Mouse (Mus musculus): ENCODE data around the gene Large1. TPM values are rescaled to one million over a fixed set of nuclear protein-coding genes. Genes with fewer than 3 reads are reported as not detected.
"Not testable (repeated sequence)": the region's sequence is repeated elsewhere in the genome, so short reads cannot be mapped to it uniquely, and the experiment has no call there.

The Large1 gene
- total RNA-seq (2021): 10 to 100 TPM; 19.8 to 23.3 TPM
- long read RNA-seq, experiment 1, partial matches to known transcripts: 4 of 7 reads
- long read RNA-seq, experiment 1, other reads (novel, unspliced or antisense): 2 of 7 reads
- long read RNA-seq, experiment 2, partial matches to known transcripts: 4 of 10 reads
- long read RNA-seq, experiment 2, other reads (novel, unspliced or antisense): 5 of 10 reads

GRCm38 (mm10) chr8:73353108-73353793 is at the start of gene Large1:
TSS of gene Large1 (minus strand) at chr8:73353540.
- DNase-seq: peak; percentile 98

- DNase-seq: no peak
These were observed 47.0 kb upstream of the Large1 start for GRCm38 (mm10) chr8:73400343-73400742.

- not testable (repeated sequence) for DNase-seq
These were observed 19.7 kb upstream of the Large1 start for GRCm38 (mm10) chr8:73373001-73373400.

GRCm38 (mm10) chr8:73355979-73356378 is 2.6 kb upstream of the Large1 start:
- no peak for DNase-seq

GRCm38 (mm10) chr8:73354201-73354881 is 1.0 kb upstream of the Large1 start:
- DNase-seq: peak; percentile 57

- no peak for DNase-seq
These were observed 447 bp upstream of the Large1 start for GRCm38 (mm10) chr8:73353794-73354179.

- DNase-seq: peak; percentile 39
These were observed 836 bp downstream of the Large1 start for GRCm38 (mm10) chr8:73352301-73353107.

- no peak for DNase-seq
These were observed 3.0 kb downstream of the Large1 start for GRCm38 (mm10) chr8:73350366-73350765.

- peak; percentile 36 for DNase-seq
These were observed 10.5 kb downstream of the Large1 start for GRCm38 (mm10) chr8:73342761-73343395.

GRCm38 (mm10) chr8:73336845-73337244 is 16.5 kb downstream of the Large1 start:
- no peak for DNase-seq

GRCm38 (mm10) chr8:73329131-73329530 is 24.2 kb downstream of the Large1 start:
- no peak for DNase-seq

GRCm38 (mm10) chr8:73328056-73328455 is 25.3 kb downstream of the Large1 start:
- DNase-seq: no peak

GRCm38 (mm10) chr8:73324667-73325066 is 28.7 kb downstream of the Large1 start:
- no peak for DNase-seq

- DNase-seq: no peak
These were observed 29.7 kb downstream of the Large1 start for GRCm38 (mm10) chr8:73323591-73323990.

- not testable (repeated sequence) for DNase-seq
These were observed 33.8 kb downstream of the Large1 start for GRCm38 (mm10) chr8:73319500-73319899.

- DNase-seq: no peak
These were observed 39.4 kb downstream of the Large1 start for GRCm38 (mm10) chr8:73313911-73314310.

- peak; percentile 25 for DNase-seq
These were observed 40.4 kb downstream of the Large1 start for GRCm38 (mm10) chr8:73312714-73313607.

- DNase-seq: no peak
These were observed 42.9 kb downstream of the Large1 start for GRCm38 (mm10) chr8:73310471-73310870.

- no peak for DNase-seq
These were observed 43.3 kb downstream of the Large1 start for GRCm38 (mm10) chr8:73310036-73310435.

GRCm38 (mm10) chr8:73303907-73304306 is 49.4 kb downstream of the Large1 start:
- DNase-seq: no peak

GRCm38 (mm10) chr8:73302947-73303346 is 50.4 kb downstream of the Large1 start:
- no peak for DNase-seq

Measured in gastrocnemius, postnatal 25 days (tissue).